Mouse (Mus musculus): ENCODE measurements around the gene Hip1.
A peak's percentile ranks its signal among the peaks of the same experiment; 100 is the strongest.
"Not testable (repeated sequence)": the region's sequence is repeated elsewhere in the genome, so short reads cannot be mapped to it uniquely, and the experiment has no call there.

Gene Hip1

GRCm38 (mm10) chr5:135489695-135490294 is 55.1 kb downstream of the Hip1 start:
- DNase-seq (ENCODE audit: low spot score): no peak

DNA sequence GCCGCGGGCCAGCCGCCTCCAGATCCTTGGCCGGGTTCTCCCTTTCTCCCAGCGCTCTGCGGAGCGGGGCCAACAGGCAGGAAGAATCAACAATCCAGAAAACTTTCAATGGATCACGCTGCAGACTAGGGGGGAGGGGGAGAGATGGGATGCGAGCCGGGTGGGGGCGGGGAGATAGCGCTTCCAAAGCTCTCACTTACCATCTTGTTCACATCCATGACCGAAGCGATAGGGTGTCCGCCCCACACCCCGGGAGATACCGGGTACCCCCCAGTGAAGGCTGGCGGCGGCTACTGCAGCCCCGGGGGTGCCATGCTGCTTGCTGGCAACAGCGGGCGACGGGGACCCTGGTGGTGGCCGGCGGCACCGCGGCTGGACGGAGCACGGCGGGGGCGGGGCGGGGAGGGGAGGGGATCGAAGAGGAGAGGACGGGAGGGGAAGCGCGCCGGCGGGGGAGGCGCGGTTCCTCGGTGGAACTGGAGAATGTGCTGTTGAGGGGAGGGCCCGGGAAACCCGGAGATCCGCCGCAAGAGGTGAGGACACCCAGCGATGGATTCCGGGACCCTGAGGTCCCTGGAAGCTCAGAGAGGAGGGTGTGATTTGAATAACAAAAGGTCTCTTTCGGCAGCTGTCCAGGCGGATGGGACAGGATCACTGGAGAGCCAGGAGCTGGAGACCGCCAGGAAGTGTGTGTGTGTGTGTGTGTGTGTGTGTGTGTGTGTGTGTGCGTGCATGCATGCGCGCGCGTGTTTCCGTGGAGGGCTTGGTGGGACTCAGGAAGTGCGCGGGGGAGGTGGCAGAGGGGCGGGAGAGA is 55.8 kb downstream of the Hip1 start:
- peak; percentile 46 for DNase-seq (ENCODE audit: low spot score)

GRCm38 (mm10) chr5:135488222-135488880 is 56.6 kb downstream of the Hip1 start:
- DNase-seq (ENCODE audit: low spot score): no peak

DNA sequence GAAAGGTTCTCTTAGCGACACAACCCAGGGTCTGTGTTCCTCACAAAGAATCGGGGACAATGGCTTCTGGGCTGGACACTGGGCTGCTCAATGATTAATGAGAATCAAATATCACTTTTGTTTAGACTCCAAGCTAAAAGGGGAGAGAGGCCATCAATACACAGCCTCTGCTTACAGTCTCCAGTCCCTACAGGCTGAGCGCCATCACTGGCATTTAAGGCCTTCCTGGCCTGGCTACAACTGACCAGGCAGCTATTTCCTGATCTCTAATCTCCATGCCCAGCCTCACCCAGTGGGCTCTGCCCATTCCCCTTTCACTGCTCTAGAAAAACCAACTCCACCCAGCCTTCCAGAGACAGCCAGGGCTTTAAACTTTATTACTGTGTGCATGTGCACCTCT is 59.6 kb downstream of the Hip1 start:
- DNase-seq (ENCODE audit: low spot score): no peak

- DNase-seq (ENCODE audit: low spot score): not testable (repeated sequence)
Observed at GRCm38 (mm10) chr5:135483865-135484264, 61.1 kb downstream of the Hip1 start.

GRCm38 (mm10) chr5:135478877-135479600 is 65.9 kb downstream of the Hip1 start:
- no peak for DNase-seq (ENCODE audit: low spot score)

- DNase-seq (ENCODE audit: low spot score): no peak
Observed at GRCm38 (mm10) chr5:135476199-135476598, 68.7 kb downstream of the Hip1 start.

- DNase-seq (ENCODE audit: low spot score): no peak
Observed at GRCm38 (mm10) chr5:135472405-135472804, 72.5 kb downstream of the Hip1 start.

DNA sequence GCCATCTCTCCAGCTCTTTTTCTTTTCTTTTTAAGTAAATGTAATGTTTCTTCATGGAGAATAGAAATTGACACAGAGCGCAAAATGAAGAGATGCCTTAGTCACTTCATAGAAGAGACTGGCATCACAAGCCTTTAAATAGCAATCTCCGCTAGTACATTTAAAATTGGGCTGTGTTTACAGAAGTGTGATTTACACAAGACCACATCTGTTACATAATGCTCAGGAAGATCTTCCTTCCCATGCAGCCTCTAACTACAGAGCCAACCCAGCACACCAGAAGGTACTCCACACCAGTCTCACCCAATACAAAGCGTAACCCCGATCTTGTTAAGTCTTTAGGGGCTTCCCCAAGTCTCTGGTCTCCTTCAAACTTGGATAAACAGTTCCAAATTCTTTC is 73.2 kb downstream of the Hip1 start:
- DNase-seq (ENCODE audit: low spot score): no peak

DNA sequence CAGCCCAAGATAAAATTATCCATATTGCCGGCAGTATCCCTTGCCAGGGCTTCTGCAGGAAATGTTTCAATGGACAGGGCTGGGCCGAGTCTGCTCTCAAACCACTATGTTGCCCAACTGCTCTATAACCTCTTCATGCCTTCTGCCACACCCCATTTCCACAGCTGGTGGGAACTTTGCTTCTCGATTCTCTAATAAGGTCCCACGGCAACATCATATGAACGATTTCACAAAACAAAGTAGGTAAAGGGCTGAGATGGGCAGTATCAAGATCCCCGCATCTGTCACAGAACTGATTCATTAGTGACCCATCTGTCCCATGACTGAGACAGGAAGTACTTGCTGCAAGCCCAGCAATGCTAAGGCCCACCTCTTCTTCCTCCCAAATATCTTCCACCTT is 76.6 kb downstream of the Hip1 start:
- DNase-seq (ENCODE audit: low spot score): no peak

DNA sequence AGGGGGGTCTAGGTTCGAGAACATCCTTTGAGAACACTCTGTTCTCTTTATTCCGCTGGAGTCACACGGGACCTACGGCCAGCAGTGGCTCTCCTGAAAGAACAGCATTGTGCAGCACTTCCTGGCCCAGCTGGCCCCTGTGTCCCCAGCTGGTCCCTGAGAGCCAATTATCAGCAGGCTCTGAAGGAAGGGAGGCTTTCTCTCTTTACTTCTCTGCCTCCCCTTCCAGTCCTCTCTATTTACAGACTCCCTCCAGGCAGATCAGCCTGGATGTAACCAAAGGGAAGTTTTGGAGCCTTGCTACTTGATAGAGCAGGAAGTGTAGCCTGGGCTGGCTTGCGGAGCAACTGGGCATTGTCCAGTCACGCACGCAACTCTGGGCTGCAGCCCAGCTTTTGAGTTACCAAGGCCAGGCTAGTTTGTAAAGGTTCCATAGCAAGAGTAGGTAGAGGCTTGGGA is 79.1 kb downstream of the Hip1 start:
- peak; percentile 75 for DNase-seq (ENCODE audit: low spot score)

- no peak for DNase-seq (ENCODE audit: low spot score)
Observed at GRCm38 (mm10) chr5:135463380-135463779, 81.5 kb downstream of the Hip1 start.

GRCm38 (mm10) chr5:135460833-135461173 is 84.1 kb downstream of the Hip1 start:
- no peak for DNase-seq (ENCODE audit: low spot score)

GRCm38 (mm10) chr5:135460152-135460832 is 84.6 kb downstream of the Hip1 start:
- DNase-seq (ENCODE audit: low spot score): no peak

DNA sequence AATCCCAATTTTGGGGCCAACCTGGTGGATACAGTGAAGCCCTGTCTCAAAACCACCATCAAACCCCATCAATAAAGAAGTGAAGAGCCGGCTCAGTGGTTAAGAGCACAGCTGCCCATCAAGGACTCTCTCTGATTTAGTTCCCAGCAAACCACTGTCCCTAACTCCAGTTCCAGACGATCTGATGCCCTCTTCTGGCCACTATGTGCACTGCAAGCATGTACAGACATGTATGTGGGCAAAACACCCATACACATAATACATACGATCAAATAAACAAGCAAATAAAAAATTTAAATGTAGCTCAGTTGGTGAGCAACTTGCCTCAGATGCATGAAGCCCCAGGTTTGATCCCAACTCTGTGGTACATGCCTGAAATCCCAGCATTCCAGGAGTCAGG is 85.4 kb downstream of the Hip1 start:
- DNase-seq (ENCODE audit: low spot score): no peak

GRCm38 (mm10) chr5:135457961-135458360 is 87.0 kb downstream of the Hip1 start:
- DNase-seq (ENCODE audit: low spot score): no peak

GRCm38 (mm10) chr5:135456515-135456914 is 88.4 kb downstream of the Hip1 start:
- no peak for DNase-seq (ENCODE audit: low spot score)

GRCm38 (mm10) chr5:135454256-135454655 is 90.7 kb downstream of the Hip1 start:
- DNase-seq (ENCODE audit: low spot score): no peak

- DNase-seq (ENCODE audit: low spot score): not testable (repeated sequence)
Observed at GRCm38 (mm10) chr5:135451559-135451958, 93.4 kb downstream of the Hip1 start.

DNA sequence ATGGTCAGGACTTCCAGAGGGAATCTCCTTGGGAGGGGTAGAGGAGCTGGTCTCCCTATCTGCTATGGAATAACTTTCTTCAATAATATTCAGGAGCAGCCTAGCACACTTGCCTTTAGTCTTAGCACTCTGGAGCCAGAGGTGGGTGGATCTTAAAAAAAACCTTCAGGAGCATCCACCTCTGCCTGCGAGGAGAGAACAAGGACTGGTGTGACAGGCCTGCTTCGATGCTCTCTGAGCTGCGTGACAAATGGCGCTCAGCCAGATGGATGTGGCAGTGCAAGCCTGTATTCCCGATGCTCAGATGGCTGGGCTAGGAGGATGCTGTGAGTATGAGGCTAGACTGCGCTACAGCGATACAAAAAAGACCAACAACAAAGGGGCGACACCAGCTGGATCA is 93.8 kb downstream of the Hip1 start:
- DNase-seq (ENCODE audit: low spot score): no peak

- DNase-seq (ENCODE audit: low spot score): peak; percentile 66
Observed at GRCm38 (mm10) chr5:135445755-135446154, 99.2 kb downstream of the Hip1 start.

GRCm38 (mm10) chr5:135442430-135442829 is 102.5 kb downstream of the Hip1 start:
- DNase-seq (ENCODE audit: low spot score): no peak

All from testis, postnatal 14 days (tissue).